Mouse (Mus musculus) liver, embryonic 11.5 days (tissue): ENCODE results near the gene Stat4. TPM values are rescaled to one million over a fixed set of nuclear protein-coding genes. Genes with fewer than 3 reads are reported as not detected.
"Not testable (repeated sequence)": the region's sequence is repeated elsewhere in the genome, so short reads cannot be mapped to it uniquely, and the experiment has no call there.

Source experiments
- ATAC-seq: fragments of 200-750 bp; cut with Nextera tagmentation; replicated peaks from 2 replicates; pipeline ENCODE4 v1.8.0; 2017; ENCODE audit warnings: moderate number of reproducible peaks, mild to moderate bottlenecking, moderate TSS enrichment, moderate library complexity; ENCODE audit not compliant: low FRiP score
- DNase-seq: peaks from one replicate; pipeline ENCODE4 v3.0.0-alpha.2; 2017; ENCODE audit warnings: low spot score
- H3K27ac ChIP-seq: fragments of 300-500 bp; sonication (generic); 2 replicates; pipeline ENCODE4 v1.5.1; 2014; ENCODE audit warnings: mild to moderate bottlenecking, low read depth, low read length, control low read depth
- H3K27me3 ChIP-seq: fragments of 300-500 bp; sonication (generic); replicated peaks from 2 replicates; pipeline ENCODE4 v1.6.1; 2014; ENCODE audit warnings: low read length, mixed read lengths; ENCODE audit not compliant: control insufficient read depth, insufficient read depth
- H3K36me3 ChIP-seq: fragments of 300-500 bp; sonication (generic); 2 replicates; pipeline ENCODE4 v1.6.1; 2014; ENCODE audit warnings: mild to moderate bottlenecking, low read length, moderate library complexity, mixed read lengths; ENCODE audit not compliant: control insufficient read depth, insufficient read depth
- H3K4me1 ChIP-seq: fragments of 300-500 bp; sonication (generic); replicated peaks from 2 replicates; pipeline ENCODE4 v1.6.1; 2014; ENCODE audit warnings: low read length, mixed read lengths; ENCODE audit not compliant: control insufficient read depth, insufficient read depth
- H3K4me2 ChIP-seq: fragments of 300-500 bp; sonication (generic); 2 replicates; pipeline ENCODE4 v1.6.1; 2014; ENCODE audit warnings: mild to moderate bottlenecking, control low read depth, moderate library complexity
- H3K4me3 ChIP-seq: fragments of 300-500 bp; sonication (generic); 2 replicates; pipeline ENCODE4 v1.5.1; 2014; ENCODE audit warnings: low read depth, low read length, control low read depth
- H3K9ac ChIP-seq: fragments of 300-500 bp; sonication (generic); 2 replicates; pipeline ENCODE4 v1.6.1; 2014; ENCODE audit warnings: low read depth, low read length, control low read depth
- H3K9me3 ChIP-seq: fragments of 300-500 bp; sonication (generic); 2 replicates; pipeline ENCODE4 v1.6.1; 2016; ENCODE audit warnings: low read length, inconsistent platforms, mixed read lengths; ENCODE audit not compliant: control insufficient read depth
- WGBS: fragments of 180-500 bp; shearing (Covaris S2); extraction: QIAGEN DNeasy Blood & Tissue Kit; methylation state at CpG from one replicate; pipeline ENCODE4 v1.1.7; 2014; 5-methylcytosine and 5-hydroxymethylcytosine counted together
- polyA plus RNA-seq: library from polyadenylated mRNA; unstranded; fragments of >200 nt; fragmentation: Nextera tagmentation; extraction: Ambion mirVana; gene quantifications from 2 replicates; pipeline ENCODE4 v1.2.1, GENCODE M21; 2014

Gene Stat4
- polyA plus RNA-seq, 1 experiment from 2014 or later = 2.6 TPM

DNA sequence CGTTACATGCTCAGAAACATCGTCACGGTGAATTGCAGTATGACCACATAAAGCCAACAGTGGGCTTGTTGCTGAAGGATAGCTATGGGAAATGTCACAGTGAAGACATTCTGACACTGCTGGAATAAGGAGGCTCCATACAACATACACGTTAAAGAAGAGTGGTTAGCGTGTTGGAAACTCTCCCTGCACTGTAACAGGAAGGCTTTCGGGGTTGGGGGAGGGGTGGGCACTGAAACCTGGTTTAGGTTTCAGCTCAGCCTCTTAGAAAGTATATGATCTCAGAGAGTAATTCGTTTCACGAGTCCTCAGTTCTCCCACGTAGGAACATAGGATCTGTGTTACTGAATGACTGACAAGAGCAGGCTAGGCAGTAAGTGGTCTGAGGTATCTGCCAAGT, 52.7 kb downstream of the Stat4 start:
- no peak overlapping the region for H3K4me3 ChIP-seq
- no peak overlapping the region for H3K4me2 ChIP-seq
- DNase-seq (no peak), ATAC-seq (no peak)
- WGBS = 84% methylated on average over 9 of the region's 9 CpGs
- no peaks in the 10 kb centered on the region for H3K36me3 ChIP-seq
- no peak overlapping the region for H3K9ac ChIP-seq
- H3K27me3 ChIP-seq = no peaks in the 10 kb centered on the region
- H3K27ac ChIP-seq = no peak overlapping the region
- H3K9me3 ChIP-seq = no peaks in the 10 kb centered on the region
- H3K4me1 ChIP-seq = no peaks in the 10 kb centered on the region

DNA sequence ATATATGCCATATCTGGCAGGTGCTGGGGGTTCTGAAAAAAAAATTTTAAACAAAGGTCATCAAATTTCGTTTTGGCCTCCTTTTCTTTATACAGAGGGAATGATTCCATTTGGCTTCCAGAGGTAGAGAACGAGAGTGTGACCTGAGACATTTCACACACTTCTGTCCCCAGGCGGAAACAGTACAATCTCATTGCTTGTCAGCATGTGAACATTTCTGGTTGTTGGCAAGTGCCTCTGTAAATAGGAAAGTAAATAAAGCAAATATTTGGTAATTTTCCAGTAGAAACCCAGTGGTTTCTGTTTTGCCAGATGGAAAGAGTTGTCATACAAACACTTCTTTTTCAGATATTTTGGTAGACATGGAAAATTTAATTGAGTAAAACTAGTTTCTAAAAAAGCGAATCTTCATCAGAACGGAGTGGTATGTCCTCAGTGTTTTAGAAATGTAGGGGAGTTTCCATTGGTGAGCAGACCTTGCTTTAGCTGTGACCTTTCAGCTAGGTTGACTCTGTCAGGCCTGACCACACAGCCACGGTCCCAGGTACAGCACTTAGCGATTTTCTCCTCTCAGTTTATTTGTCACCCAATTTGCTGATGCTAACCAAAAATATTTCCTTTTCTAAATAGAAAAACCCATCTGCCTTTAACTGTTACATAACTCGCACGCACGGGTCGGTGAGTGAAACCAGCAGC, 53.6 kb downstream of the Stat4 start:
- WGBS = 81% methylated on average over 11 of the region's 11 CpGs
- no peak for ATAC-seq

DNA sequence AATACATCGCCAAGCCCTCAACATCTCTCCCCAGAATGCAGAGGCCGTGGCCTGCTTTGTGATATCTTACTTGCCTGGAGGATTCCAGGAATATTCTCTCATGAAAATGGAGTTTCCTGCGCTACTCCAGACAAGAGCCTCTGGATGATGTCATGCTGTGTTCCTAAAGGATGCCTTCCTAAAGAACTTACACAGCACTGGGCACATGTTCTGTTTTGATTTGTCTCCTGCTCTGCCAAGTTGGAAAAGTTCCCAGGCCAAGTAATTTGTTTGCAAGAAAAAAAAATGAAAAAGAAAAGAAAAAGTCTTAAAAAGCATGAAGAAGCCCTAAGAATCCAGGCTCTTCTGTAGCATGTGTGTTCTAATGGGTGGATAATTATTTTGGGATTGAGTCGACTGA, 56.2 kb downstream of the Stat4 start:
- Histone ChIP-seq H3K27ac (no peak overlapping the region), H3K9me3 (no peaks in the 10 kb centered on the region), H3K27me3 (no peaks in the 10 kb centered on the region), H3K4me2 (no peak overlapping the region), H3K4me3 (no peak overlapping the region), H3K9ac (no peak overlapping the region), H3K4me1 (no peaks in the 10 kb centered on the region), H3K36me3 (no peaks in the 10 kb centered on the region)
- ATAC-seq (no peak), DNase-seq (no peak)
- WGBS = 69% methylated on average over 4 of the region's 4 CpGs

More for the DNA sequence above, 53.6 kb downstream of the Stat4 start:
- no peak overlapping the region for H3K27ac ChIP-seq
- no peaks in the 10 kb centered on the region for H3K36me3 ChIP-seq
- H3K27me3 ChIP-seq = no peaks in the 10 kb centered on the region
- H3K9me3 ChIP-seq = no peaks in the 10 kb centered on the region
- no peak overlapping the region for H3K4me2 ChIP-seq
- H3K9ac ChIP-seq = no peak overlapping the region
- no peaks in the 10 kb centered on the region for H3K4me1 ChIP-seq
- no peak for DNase-seq
- H3K4me3 ChIP-seq = no peak overlapping the region

DNA sequence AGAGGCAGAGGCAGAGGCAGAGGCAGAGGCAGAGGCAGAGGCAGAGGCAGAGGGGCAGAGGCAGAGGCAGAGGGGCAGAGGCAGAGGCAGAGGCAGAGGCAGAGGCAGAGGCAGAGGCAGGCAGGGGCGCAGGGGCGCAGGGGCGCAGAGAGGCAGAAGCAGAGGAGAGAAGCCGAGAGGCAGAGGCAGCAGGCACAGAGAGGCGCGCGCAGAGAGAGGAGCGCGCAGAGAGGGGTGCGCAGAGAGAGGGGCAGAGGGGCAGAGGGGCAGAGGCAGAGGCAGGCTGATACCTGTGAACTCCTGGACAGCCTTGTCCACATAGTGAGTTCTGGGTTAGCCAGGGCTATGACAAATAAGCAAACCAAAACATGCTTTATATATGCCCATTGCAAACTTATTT, 59.9 kb downstream of the Stat4 start:
- H3K27me3 ChIP-seq, H3K27ac ChIP-seq, H3K4me2 ChIP-seq, H3K36me3 ChIP-seq, H3K4me3 ChIP-seq, ATAC-seq, DNase-seq, H3K9ac ChIP-seq, H3K9me3 ChIP-seq, H3K4me1 ChIP-seq: not testable (repeated sequence)
- WGBS = 88% methylated on average over 10 of the region's 10 CpGs

DNA sequence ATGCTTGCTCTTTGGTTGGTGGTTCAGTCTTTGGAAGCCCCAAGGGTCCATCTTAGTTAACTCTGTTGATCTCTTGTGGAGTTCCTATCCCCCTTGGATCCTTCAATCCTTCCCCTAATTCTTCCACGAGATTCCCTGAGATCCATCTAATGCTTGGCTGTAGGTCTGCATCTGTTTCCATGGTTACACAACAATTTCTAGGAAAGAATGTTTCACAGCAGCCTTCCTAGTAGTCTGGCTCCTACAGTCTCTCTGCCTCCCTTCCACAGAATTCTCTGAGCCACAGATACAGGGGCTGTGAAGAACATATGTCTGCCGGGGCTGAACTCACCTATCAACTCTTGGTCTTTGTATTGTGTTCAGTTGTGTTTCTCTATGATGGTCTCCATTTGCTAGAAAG, 61.8 kb downstream of the Stat4 start:
- no peaks in the 10 kb centered on the region for H3K36me3 ChIP-seq
- DNase-seq = no peak
- H3K4me2 ChIP-seq = no peak overlapping the region
- no peak overlapping the region for H3K27ac ChIP-seq
- no peaks in the 10 kb centered on the region for H3K4me1 ChIP-seq
- ATAC-seq = no peak
- H3K9me3 ChIP-seq = no peaks in the 10 kb centered on the region
- no peak overlapping the region for H3K9ac ChIP-seq
- H3K4me3 ChIP-seq = no peak overlapping the region
- no peaks in the 10 kb centered on the region for H3K27me3 ChIP-seq
- 71% methylated on average over 2 of the region's 2 CpGs for WGBS

DNA sequence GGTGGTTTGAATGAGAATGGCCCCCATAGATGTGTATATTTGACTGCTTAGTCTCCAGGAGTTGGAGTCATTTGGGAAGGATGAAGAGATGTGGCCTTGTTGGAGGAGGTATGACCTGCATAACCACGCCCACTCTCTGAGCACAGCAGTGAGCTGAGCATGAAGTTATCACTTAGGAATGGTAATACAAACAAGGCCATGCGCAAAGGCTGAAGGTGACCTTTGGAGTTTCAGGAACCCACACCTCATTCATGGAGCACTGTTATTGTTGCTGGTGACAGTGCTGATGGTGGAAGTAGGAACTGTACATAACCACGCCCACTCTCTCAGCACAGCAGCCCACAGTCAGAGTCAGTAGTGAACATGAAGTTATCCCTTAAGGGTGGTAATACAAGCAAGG, 62.9 kb downstream of the Stat4 start:
- Histone ChIP-seq H3K36me3 (no peaks in the 10 kb centered on the region), H3K4me2 (no peak overlapping the region), H3K4me3 (no peak overlapping the region), H3K9ac (no peak overlapping the region), H3K27ac (no peak overlapping the region), H3K27me3 (no peaks in the 10 kb centered on the region), H3K9me3 (no peaks in the 10 kb centered on the region), H3K4me1 (no peaks in the 10 kb centered on the region)
- DNase-seq (no peak), ATAC-seq (no peak)
- 89% methylated on average over 3 of the region's 3 CpGs for WGBS

DNA sequence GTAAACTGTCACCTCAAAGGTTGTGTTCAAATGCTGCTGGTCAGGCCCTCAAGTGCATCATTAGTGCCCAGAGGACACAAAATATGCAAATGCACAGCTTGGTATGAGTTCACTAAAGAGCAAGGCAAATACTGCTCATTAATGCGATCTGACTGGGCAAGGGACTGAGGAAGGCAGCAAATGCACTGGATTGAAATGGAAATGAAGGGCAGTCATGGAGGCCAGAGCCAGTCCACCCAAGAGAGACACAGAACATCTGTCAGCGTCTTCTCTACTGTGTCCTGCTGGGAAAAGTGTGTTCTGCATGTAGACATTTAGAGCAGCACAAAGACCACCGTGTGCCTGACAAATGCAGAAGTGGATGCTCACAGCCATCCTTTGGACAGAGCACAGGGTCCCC, 64.6 kb downstream of the Stat4 start:
- Histone ChIP-seq H3K4me2 (no peak overlapping the region), H3K36me3 (no peaks in the 10 kb centered on the region), H3K9ac (no peak overlapping the region), H3K27me3 (no peaks in the 10 kb centered on the region), H3K9me3 (no peaks in the 10 kb centered on the region), H3K27ac (no peak overlapping the region), H3K4me3 (no peak overlapping the region), H3K4me1 (no peaks in the 10 kb centered on the region)
- no peak for DNase-seq
- no peak for ATAC-seq
- WGBS = 79% methylated on average over 3 of the region's 3 CpGs

DNA sequence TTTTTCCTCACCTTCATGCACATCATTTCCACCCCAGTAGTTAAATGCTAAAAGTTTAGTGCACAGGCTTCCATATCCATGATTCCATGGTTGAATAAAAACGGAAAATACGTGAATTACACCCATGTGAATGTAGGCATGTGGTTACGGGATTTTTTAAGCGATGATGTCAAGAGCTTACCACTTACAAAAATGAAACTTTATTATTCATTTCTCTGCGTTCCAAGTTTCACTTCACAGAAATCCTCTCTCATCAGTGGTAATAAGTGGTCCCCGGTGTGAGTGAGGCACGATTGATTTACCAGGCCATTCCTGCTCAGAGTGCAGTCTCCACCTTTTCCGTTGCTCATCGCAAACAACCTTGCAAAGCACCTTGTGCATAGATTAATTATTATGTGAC, 66.0 kb downstream of the Stat4 start:
- H3K27ac ChIP-seq = no peak overlapping the region
- H3K9me3 ChIP-seq = no peaks in the 10 kb centered on the region
- DNase-seq = no peak
- H3K4me2 ChIP-seq = no peak overlapping the region
- ATAC-seq = no peak
- H3K4me3 ChIP-seq = no peak overlapping the region
- H3K9ac ChIP-seq = no peak overlapping the region
- H3K36me3 ChIP-seq = no peaks in the 10 kb centered on the region
- WGBS = 87% methylated on average over 9 of the region's 9 CpGs
- no peaks in the 10 kb centered on the region for H3K4me1 ChIP-seq
- H3K27me3 ChIP-seq = no peaks in the 10 kb centered on the region

DNA sequence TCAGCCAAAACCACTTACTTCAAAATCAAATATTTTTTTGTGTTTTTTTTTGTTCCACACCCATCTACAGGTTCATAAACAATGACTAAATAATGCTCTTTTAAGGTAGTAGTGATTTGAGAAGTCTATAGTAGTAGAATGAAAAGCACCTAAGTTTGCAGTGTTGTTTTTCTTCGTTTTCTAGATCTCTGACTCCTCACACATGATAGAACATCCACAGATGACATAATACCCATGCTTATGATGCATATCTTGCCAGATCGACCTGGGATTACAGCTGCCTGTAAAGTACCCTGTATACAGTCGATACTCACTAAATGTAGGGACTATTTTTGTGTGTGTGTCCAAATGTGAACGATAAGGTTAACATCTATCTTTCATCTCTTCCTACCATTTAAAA, 69.0 kb downstream of the Stat4 start:
- ATAC-seq (no peak), DNase-seq (no peak)
- no peaks in the 10 kb centered on the region for H3K27me3 ChIP-seq
- H3K36me3 ChIP-seq = no peaks in the 10 kb centered on the region
- H3K4me2 ChIP-seq = no peak overlapping the region
- H3K4me1 ChIP-seq = no peaks in the 10 kb centered on the region
- no peaks in the 10 kb centered on the region for H3K9me3 ChIP-seq
- H3K4me3 ChIP-seq = no peak overlapping the region
- no peak overlapping the region for H3K27ac ChIP-seq
- 80% methylated on average over 4 of the region's 4 CpGs for WGBS
- H3K9ac ChIP-seq = no peak overlapping the region
